Mouse (Mus musculus): ENCODE measurements around the gene Olfr1232.

Gene Olfr1232

GRCm38 (mm10) chr2:89329575-89329974 is at the start of gene Olfr1232:
TSS of gene Olfr1232 (minus strand) at chr2:89329675.
- no peak for DNase-seq

DNA sequence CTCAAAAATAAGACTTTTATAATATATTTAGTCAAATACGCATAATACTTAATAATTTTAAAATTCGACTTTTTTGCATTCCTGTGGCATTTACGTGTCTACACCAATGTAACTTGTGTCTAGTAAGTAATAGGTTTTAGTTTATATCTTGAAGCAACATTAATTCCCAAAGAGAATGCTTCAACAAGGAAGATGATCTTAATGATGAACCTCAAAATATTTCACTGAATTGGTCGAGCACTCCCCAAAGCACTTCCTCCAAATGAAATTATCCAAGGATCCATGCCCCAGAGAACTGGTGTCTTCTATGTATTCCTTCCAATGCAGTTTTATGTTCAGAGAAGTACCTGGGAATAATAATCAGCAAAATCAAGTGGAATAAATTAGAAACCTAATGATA is 35.3 kb upstream of the Olfr1232 start, which contains the start of gene Olfr1234:
TSS of gene Olfr1234 (minus strand) at position 101 of the 400 bp plus-strand sequence.
- no peak for DNase-seq

GRCm38 (mm10) chr2:89342298-89342697 is 12.8 kb upstream of the Olfr1232 start, which contains the start of gene Olfr1233:
TSS of gene Olfr1233 (minus strand) at chr2:89342398.
- DNase-seq, result no peak

DNA sequence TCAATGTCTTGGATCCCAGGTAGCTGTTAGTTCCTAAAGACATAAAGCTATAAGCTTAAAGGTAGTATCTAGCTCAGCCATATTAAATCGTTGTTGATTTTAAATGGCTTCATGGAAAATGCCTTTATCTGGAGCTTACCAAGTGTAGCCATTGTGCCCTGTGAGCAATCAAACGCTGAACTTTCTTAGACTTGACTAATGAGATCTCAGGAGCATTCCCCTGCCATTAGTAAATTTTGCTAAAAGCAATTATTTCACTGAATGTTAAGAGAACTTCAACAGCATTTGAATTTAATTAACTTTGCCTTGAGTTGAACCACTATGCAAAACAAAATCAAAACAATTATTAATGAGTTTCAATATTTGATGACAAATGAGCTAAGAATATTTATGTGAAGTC is 22.5 kb downstream of the Olfr1232 start, which contains the start of gene Olfr1231:
TSS of gene Olfr1231 (minus strand) at position 101 of the 400 bp plus-strand sequence.
- DNase-seq, result no peak

GRCm38 (mm10) chr2:89297168-89297567 is 32.3 kb downstream of the Olfr1232 start, which contains the start of gene Olfr1230:
TSS of gene Olfr1230 (minus strand) at chr2:89297268.
- DNase-seq, result no peak

- DNase-seq, result no peak
These were observed 41.6 kb downstream of the Olfr1232 start, which contains the start of gene Olfr1229 for GRCm38 (mm10) chr2:89287914-89288313. TSS of gene Olfr1229 (minus strand) at chr2:89288014.
